Mouse (Mus musculus): ENCODE measurements around the gene Mink1. TPM values are rescaled to one million over a fixed set of nuclear protein-coding genes. Genes with fewer than 3 reads are reported as not detected.

Mink1 gene
- total RNA-seq, 2 experiments from 2014 or later: 208 to 249 TPM

Other genes starting within 250 kb of the Mink1 start
- gene Alox12e, start 240.3 kb upstream of the Mink1 start, total RNA-seq (2021): not detected
- not detected for gene Alox15, start 210.8 kb upstream of the Mink1 start, total RNA-seq (2021)
- gene Pelp1, start 152.8 kb upstream of the Mink1 start, total RNA-seq (2021): 10 to 100 TPM; 41.3 to 46.8 TPM
- gene Arrb2, start 130.2 kb upstream of the Mink1 start, total RNA-seq (2021): 10 to 100 TPM; 92.5 to 96.0 TPM
- 10 to 100 TPM; 20.5 TPM for gene Med11, start 111.0 kb upstream of the Mink1 start, total RNA-seq (2021)
- 1 to 10 TPM in 1 of 2 experiments, under 1 TPM in 1; 0.96 to 1.1 TPM for gene Zmynd15, start 103.4 kb upstream of the Mink1 start, total RNA-seq (2021)
- gene Cxcl16, start 102.9 kb upstream of the Mink1 start, total RNA-seq (2021): under 1 TPM; 0.42 to 0.69 TPM
- gene Tm4sf5, start 57.6 kb upstream of the Mink1 start, total RNA-seq (2021): not detected
- gene Vmo1, start 48.3 kb upstream of the Mink1 start, total RNA-seq (2021): not detected
- gene Gltpd2, start 43.7 kb upstream of the Mink1 start, total RNA-seq (2021): not detected
- 100 to 1,000 TPM; 221 to 229 TPM for gene Psmb6, start 37.5 kb upstream of the Mink1 start, total RNA-seq (2021)
- gene Gm40193, start 29.9 kb upstream of the Mink1 start, total RNA-seq (2021): not detected
- gene Pld2, start 22.8 kb upstream of the Mink1 start, total RNA-seq (2021): 10 to 100 TPM; 25.0 to 25.6 TPM
- 1 to 10 TPM in 1 of 2 experiments, not detected in 1; 1.1 TPM for gene 4930544D05Rik, start 53.0 kb downstream of the Mink1 start, total RNA-seq (2021)
- gene Chrne, start 56.3 kb downstream of the Mink1 start, total RNA-seq (2021): under 1 TPM in 1 of 2 experiments, not detected in 1; 0.94 TPM
- gene Gp1ba, start 76.2 kb downstream of the Mink1 start, total RNA-seq (2021): not detected
- 10 to 100 TPM; 60.3 to 61.5 TPM for gene Rnf167, start 84.4 kb downstream of the Mink1 start, total RNA-seq (2021)
- gene Slc25a11, start 84.6 kb downstream of the Mink1 start, total RNA-seq (2021): 100 to 1,000 TPM; 117 to 125 TPM
- gene Pfn1, start 91.8 kb downstream of the Mink1 start, total RNA-seq (2021): 100 to 1,000 TPM; 364 to 371 TPM
- gene Eno3, start 94.3 kb downstream of the Mink1 start, total RNA-seq (2021): 10 to 100 TPM in 1 of 2 experiments, 1 to 10 TPM in 1; 5.1 to 10.5 TPM
- gene Spag7, start 106.5 kb downstream of the Mink1 start, total RNA-seq (2021): 10 to 100 TPM; 52.8 to 53.9 TPM
- gene Camta2, start 125.2 kb downstream of the Mink1 start, total RNA-seq (2021): 100 to 1,000 TPM; 183 to 189 TPM
- 1 to 10 TPM; 1.4 to 1.8 TPM for gene Inca1, start 137.3 kb downstream of the Mink1 start, total RNA-seq (2021)
- 10 to 100 TPM; 55.9 to 59.9 TPM for gene Kif1c, start 137.7 kb downstream of the Mink1 start, total RNA-seq (2021)
- gene Zfp3, start 201.3 kb downstream of the Mink1 start, total RNA-seq (2021): 10 to 100 TPM; 16.2 to 17.4 TPM
- gene Scimp, start 249.7 kb downstream of the Mink1 start, total RNA-seq (2021): not detected